Mouse (Mus musculus) lung, postnatal 0 days (tissue): ENCODE measurements around the gene Srgap2. TPM values are rescaled to one million over a fixed set of nuclear protein-coding genes. Genes with fewer than 3 reads are reported as not detected.
"Not testable (repeated sequence)": the region's sequence is repeated elsewhere in the genome, so short reads cannot be mapped to it uniquely, and the experiment has no call there.

Experiments
- ATAC-seq: fragments of 200-750 bp; cut with Nextera tagmentation; 2 replicates; pipeline ENCODE4 v1.8.0; 2017; ENCODE audit warnings: moderate library complexity
- DNase-seq: peaks from one replicate; pipeline ENCODE4 v3.0.0-alpha.2; 2016; ENCODE audit warnings: low spot score
- H3K27ac ChIP-seq: fragments of 300-500 bp; sonication (generic); 2 replicates; pipeline ENCODE4 v1.5.1; 2014; ENCODE audit warnings: antibody characterized with exemption, mild to moderate bottlenecking, low read length, mixed read lengths
- H3K27me3 ChIP-seq: fragments of 300-500 bp; sonication (generic); replicated peaks from 2 replicates; pipeline ENCODE4 v1.6.1; 2014; ENCODE audit warnings: low read length, mixed read lengths; ENCODE audit not compliant: insufficient read depth
- H3K36me3 ChIP-seq: fragments of 300-500 bp; sonication (generic); 2 replicates; pipeline ENCODE4 v1.6.1; 2014; ENCODE audit warnings: low read length, mixed read lengths; ENCODE audit not compliant: insufficient read depth
- H3K4me1 ChIP-seq: fragments of 300-500 bp; sonication (generic); 2 replicates; pipeline ENCODE4 v1.6.1; 2014; ENCODE audit warnings: antibody characterized with exemption, low read depth, low read length, mixed read lengths; ENCODE audit not compliant: insufficient read depth
- H3K4me2 ChIP-seq: fragments of 300-500 bp; sonication (generic); replicated peaks from 2 replicates; pipeline ENCODE4 v1.6.1; 2014; ENCODE audit warnings: low read depth, mild to moderate bottlenecking, low read length, moderate library complexity, mixed read lengths
- H3K4me3 ChIP-seq: fragments of 300-500 bp; sonication (generic); 2 replicates; pipeline ENCODE4 v1.5.1; 2014; ENCODE audit warnings: low read depth, low read length
- H3K9ac ChIP-seq: fragments of 300-500 bp; sonication (generic); replicated peaks from 2 replicates; pipeline ENCODE4 v1.6.1; 2014; ENCODE audit warnings: low read depth, mild to moderate bottlenecking
- H3K9me3 ChIP-seq: fragments of 300-500 bp; sonication (generic); 2 replicates; pipeline ENCODE4 v1.6.1; 2016; ENCODE audit warnings: low read length, mixed read lengths
- CTCF ChIP-seq: IDR thresholded peaks from 2 replicates; pipeline ENCODE4 v1.5.1; 2016; ENCODE audit warnings: antibody characterized with exemption, mild to moderate bottlenecking
- EP300 ChIP-seq: IDR thresholded peaks from 2 replicates; pipeline ENCODE4 v1.6.1; 2016; ENCODE audit warnings: antibody characterized with exemption, mild to moderate bottlenecking, control low read depth
- WGBS: fragments of 180-500 bp; shearing (Covaris S2); extraction: QIAGEN DNeasy Blood & Tissue Kit; methylation state at CpG from one replicate; pipeline ENCODE4 v1.1.7; 2014; 5-methylcytosine and 5-hydroxymethylcytosine counted together
- polyA plus RNA-seq: library from polyadenylated mRNA; unstranded; fragments of >200 nt; fragmentation: Nextera tagmentation; extraction: Ambion mirVana; gene quantifications from 2 replicates; pipeline ENCODE4 v1.2.1, GENCODE M21; 2015

Gene Srgap2
- polyA plus RNA-seq, result 9.5 and 10.1 TPM in 2 replicates

GRCm38 (mm10) chr1:131527281-131528080 lies at the start of gene Srgap2, which contains the start of gene Fam72a:
Srgap2 (minus strand) TSS chr1:131527352.
Fam72a (plus strand) TSS chr1:131527903.
- H3K36me3 ChIP-seq, result no peaks in the 10 kb centered on the region
- WGBS, result under 1% methylated on average over 44 of the region's 44 CpGs

GRCm38 (mm10) chr1:131573721-131574120 lies 46.6 kb upstream of the Srgap2 start:
- TF ChIP-seq EP300, result no peak
- TF ChIP-seq CTCF, result no peak
- Histone ChIP-seq H3K4me3 (no peak overlapping the region), H3K27me3 (no peaks in the 10 kb centered on the region), H3K9ac (no peak overlapping the region), H3K36me3 (no peaks in the 10 kb centered on the region), H3K27ac (no peak overlapping the region), H3K4me1 (no peaks in the 10 kb centered on the region), H3K9me3 (no peaks in the 10 kb centered on the region), H3K4me2 (no peak overlapping the region)
- WGBS, result 92% methylated on average over 14 of the region's 14 CpGs
- DNase-seq, result peak; percentile 93
- ATAC-seq, result peak; percentile 59; the same call in 1 of the 2 replicates

More at GRCm38 (mm10) chr1:131527281-131528080, at the start of gene Srgap2, which contains the start of gene Fam72a:
- Histone ChIP-seq H3K4me3 (peak within 1 kb of the TSS; percentile 77), H3K4me2 (peak within 1 kb of the TSS; percentile 89), H3K4me1 (peaks cover 27% of the 10 kb centered on the region), H3K27ac (peak within 1 kb of the TSS; percentile 94), H3K9me3 (no peaks in the 10 kb centered on the region), H3K9ac (peak within 1 kb of the TSS; percentile 66), H3K27me3 (no peaks in the 10 kb centered on the region)
- ATAC-seq (peak; percentile 93), DNase-seq (peak; percentile 100)
- TF ChIP-seq EP300 (peak; percentile 52), CTCF (no peak)

DNA sequence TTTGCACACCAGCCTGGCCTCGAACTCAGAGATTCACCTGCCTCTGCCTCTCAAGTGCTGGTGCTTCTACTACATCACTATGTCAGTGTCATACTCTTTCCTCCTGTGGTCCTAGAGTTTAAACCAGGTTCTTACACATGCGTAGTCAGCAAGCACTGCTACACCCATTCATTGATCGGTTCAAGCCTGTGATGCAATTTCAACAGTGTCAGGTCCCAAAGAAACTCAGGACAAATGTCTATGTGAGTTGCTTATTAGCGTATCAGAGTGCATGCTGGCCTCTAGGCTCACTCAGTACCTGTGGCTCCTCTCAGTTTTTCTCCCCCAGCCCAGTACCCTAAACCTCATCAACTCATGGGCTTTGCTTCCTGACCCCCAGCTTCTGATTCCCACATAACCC lies 43.2 kb upstream of the Srgap2 start:
- no peak for ATAC-seq
- H3K27me3 ChIP-seq, result no peaks in the 10 kb centered on the region
- whole genome bisulfite sequencing, result 88% methylated on average over 4 of the region's 4 CpGs
- H3K9ac ChIP-seq, result no peak overlapping the region
- no peak overlapping the region for H3K4me2 ChIP-seq
- no peak overlapping the region for H3K27ac ChIP-seq
- no peak for TF ChIP-seq EP300
- TF ChIP-seq CTCF, result no peak
- H3K4me3 ChIP-seq, result no peak overlapping the region
- no peaks in the 10 kb centered on the region for H3K9me3 ChIP-seq
- no peak for DNase-seq
- no peaks in the 10 kb centered on the region for H3K36me3 ChIP-seq
- H3K4me1 ChIP-seq, result no peaks in the 10 kb centered on the region

GRCm38 (mm10) chr1:131569721-131570120 lies 42.6 kb upstream of the Srgap2 start:
- Histone ChIP-seq H3K9me3 (no peaks in the 10 kb centered on the region), H3K4me2 (no peak overlapping the region), H3K4me3 (no peak overlapping the region), H3K27me3 (no peaks in the 10 kb centered on the region), H3K9ac (no peak overlapping the region), H3K27ac (no peak overlapping the region), H3K4me1 (no peaks in the 10 kb centered on the region), H3K36me3 (no peaks in the 10 kb centered on the region)
- TF ChIP-seq EP300 (no peak), CTCF (no peak)
- 81% methylated on average over 6 of the region's 6 CpGs for WGBS
- ATAC-seq (no peak), DNase-seq (no peak)

GRCm38 (mm10) chr1:131566056-131566455 lies 38.9 kb upstream of the Srgap2 start:
- not testable (repeated sequence) for DNase-seq, H3K9me3 ChIP-seq, H3K27ac ChIP-seq, H3K4me3 ChIP-seq, H3K4me1 ChIP-seq, H3K36me3 ChIP-seq, H3K4me2 ChIP-seq, ATAC-seq, H3K9ac ChIP-seq, H3K27me3 ChIP-seq
- TF ChIP-seq CTCF, result peak; percentile 44
- 41% methylated on average over 11 of the region's 11 CpGs for WGBS

DNA sequence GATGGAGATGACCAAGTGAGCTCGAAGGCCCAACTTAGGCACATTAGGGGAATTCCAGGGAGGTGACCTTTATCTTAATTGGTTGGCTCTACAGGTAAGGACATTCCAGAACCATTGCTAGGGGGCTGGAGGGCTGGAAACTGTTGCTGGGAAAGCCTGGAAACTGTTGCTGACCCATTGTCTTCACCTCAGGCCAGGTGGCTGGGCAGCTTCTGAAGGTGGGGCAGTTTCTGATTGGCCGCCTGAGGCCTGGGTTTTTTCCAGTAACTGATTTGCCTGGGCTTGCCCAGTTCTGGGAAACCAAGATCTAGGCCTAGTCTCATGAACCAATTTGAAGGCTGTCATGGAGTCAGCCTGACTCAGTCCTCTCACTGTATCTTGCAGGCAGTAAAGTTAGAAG lies 34.9 kb upstream of the Srgap2 start:
- 85% methylated on average over 2 of the region's 2 CpGs for WGBS
- H3K9ac ChIP-seq, result no peak overlapping the region

More for the DNA sequence above, 34.9 kb upstream of the Srgap2 start:
- Histone ChIP-seq H3K9me3 (no peaks in the 10 kb centered on the region), H3K4me2 (no peak overlapping the region), H3K27me3 (no peaks in the 10 kb centered on the region), H3K4me3 (no peak overlapping the region), H3K36me3 (no peaks in the 10 kb centered on the region), H3K27ac (no peak overlapping the region), H3K4me1 (no peaks in the 10 kb centered on the region)
- no peak for TF ChIP-seq CTCF
- no peak for TF ChIP-seq EP300
- ATAC-seq, result no peak
- DNase-seq, result no peak
